Mouse (Mus musculus) G1E (cell line): Measurements from ENCODE around the gene Cpne9. TPM values are rescaled to one million over a fixed set of nuclear protein-coding genes. Genes with fewer than 3 reads are reported as not detected.

ENCODE experiments used
- ATAC-seq: 2 replicates; pipeline ENCODE4 v1.8.0; 2016; ENCODE audit warnings: mild to moderate bottlenecking; ENCODE audit not compliant: insufficient number of reproducible peaks, poor library complexity, low FRiP score, severe bottlenecking; ENCODE audit errors: extremely low read depth
- DNase-seq: peaks from one replicate; pipeline ENCODE4 v3.0.0; 2012; ENCODE audit warnings: low spot score
- H3K27me3 ChIP-seq: 2 replicates; pipeline ENCODE4 v1.6.1; 2012; ENCODE audit warnings: mild to moderate bottlenecking, low read length, inconsistent platforms; ENCODE audit not compliant: insufficient read depth
- H3K36me3 ChIP-seq: replicated peaks from 2 replicates; pipeline ENCODE3; 2012; ENCODE audit warnings: mild to moderate bottlenecking, inconsistent platforms
- H3K4me1 ChIP-seq: 2 replicates; pipeline ENCODE4 v1.6.1; 2012; ENCODE audit warnings: low read depth, low read length, inconsistent platforms, mixed read lengths; ENCODE audit not compliant: insufficient read depth
- H3K4me3 ChIP-seq: 2 replicates; pipeline ENCODE4 v1.5.1; 2012; ENCODE audit warnings: low read depth, mild to moderate bottlenecking, inconsistent platforms, low read length, moderate library complexity, mixed read lengths
- H3K9me3 ChIP-seq: replicated peaks from 2 replicates; pipeline ENCODE4 v1.6.1; 2012; ENCODE audit warnings: inconsistent platforms
- CTCF ChIP-seq: IDR thresholded peaks from 2 replicates; pipeline ENCODE4 v1.5.1; 2012; ENCODE audit warnings: low read depth, low read length, inconsistent platforms, mixed read lengths
- GATA1 ChIP-seq: IDR thresholded peaks from 2 replicates; pipeline ENCODE4 v1.6.1; 2012; ENCODE audit warnings: borderline replicate concordance, low read length, inconsistent platforms, mixed read lengths
- GATA2 ChIP-seq: IDR thresholded peaks from 2 replicates; pipeline ENCODE4 v1.6.1; 2012; ENCODE audit warnings: low read depth, low read length, inconsistent platforms, borderline replicate concordance
- POLR2AphosphoS5 ChIP-seq: IDR thresholded peaks from 2 replicates; pipeline ENCODE4 v1.6.1; 2012; ENCODE audit warnings: low read depth, low read length, inconsistent platforms; ENCODE audit not compliant: insufficient replicate concordance
- TAL1 ChIP-seq: conservative IDR thresholded peaks from 2 replicates; pipeline ENCODE4 v1.6.1; 2012; ENCODE audit warnings: low read depth, low read length, inconsistent platforms, mixed read lengths
- polyA plus RNA-seq: library from polyadenylated mRNA; stranded (reverse); fragments of >175 nt; gene quantifications from 2 replicates; pipeline ENCODE4 v1.2.3, GENCODE M21; 2012
- total RNA-seq, 2 experiments: library from RNA; stranded (forward) in 1 of 2; stranded (reverse) in 1 of 2; fragments of 200-1000 nt in 1 of 2; fragments of >200 nt in 1 of 2; fragmentation: Nextera tagmentation in 1 of 2; gene quantifications; 2 replicates each; pipeline ENCODE4 v1.2.3; 2014 to 2017

Cpne9 gene
- total and polyA plus RNA-seq, 3 experiments: 0.04 to 0.11 TPM; not detected in 1

DNA sequence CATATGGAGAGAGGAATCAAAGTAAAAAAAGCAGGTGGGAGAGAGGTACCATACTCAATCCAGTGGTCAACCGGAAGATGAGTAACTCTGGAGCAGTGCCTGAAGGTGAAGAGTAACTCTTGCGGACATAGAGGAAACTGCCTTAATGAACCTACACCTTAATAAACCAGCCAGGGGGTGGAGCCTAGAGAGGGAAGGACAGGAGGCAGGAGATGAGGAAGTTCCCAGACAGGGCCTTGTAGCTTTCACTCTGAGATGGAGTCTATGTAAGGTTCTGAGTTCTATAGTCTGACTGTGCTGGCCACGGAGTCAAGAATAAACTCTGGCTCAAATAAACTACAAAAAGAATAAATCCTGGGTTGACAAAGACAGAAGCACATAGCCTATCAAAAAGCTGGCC, 2.8 kb downstream of the Cpne9 start:
- no peak for ATAC-seq
- peaks cover 22% of the 10 kb centered on the region; the same call in 1 of the 2 replicates for H3K27me3 ChIP-seq

DNA sequence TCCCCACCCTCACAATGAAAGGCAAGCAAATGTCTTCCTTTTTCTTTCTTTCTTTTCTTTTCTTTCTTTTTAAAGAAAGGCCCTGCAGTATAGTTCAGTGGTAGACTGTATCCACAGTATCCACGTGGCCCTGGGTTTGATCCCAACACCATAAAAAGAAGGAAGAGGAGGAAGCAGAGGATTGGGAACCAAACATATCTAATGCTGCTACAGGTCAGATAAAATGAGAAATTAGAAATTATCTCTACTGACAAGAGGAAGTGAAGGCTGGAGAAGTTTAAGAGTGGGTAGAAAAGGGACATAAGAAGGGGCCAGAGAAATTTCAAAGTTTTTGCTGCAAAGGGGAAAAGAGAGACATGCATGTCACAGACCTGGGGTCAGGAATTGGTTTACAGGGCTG, 4.2 kb downstream of the Cpne9 start:
- DNase-seq (no peak), ATAC-seq (no peak)
- H3K4me3 ChIP-seq: no peak overlapping the region
- no peaks in the 10 kb centered on the region for H3K4me1 ChIP-seq
- H3K27me3 ChIP-seq: peaks cover 22% of the 10 kb centered on the region; the same call in 1 of the 2 replicates
- no peaks in the 10 kb centered on the region for H3K9me3 ChIP-seq
- no peak for TF ChIP-seq TAL1
- TF ChIP-seq CTCF: no peak
- no peak for TF ChIP-seq GATA1
- no peaks in the 10 kb centered on the region for H3K36me3 ChIP-seq

More for the DNA sequence above, 2.8 kb downstream of the Cpne9 start:
- Histone ChIP-seq H3K4me1 (no peaks in the 10 kb centered on the region), H3K4me3 (no peak overlapping the region), H3K9me3 (no peaks in the 10 kb centered on the region), H3K36me3 (peaks cover 8% of the 10 kb centered on the region)
- TF ChIP-seq CTCF: no peak
- TF ChIP-seq GATA1: no peak
- no peak for TF ChIP-seq GATA2
- TF ChIP-seq POLR2AphosphoS5: no peak
- TF ChIP-seq TAL1: no peak
- no peak for DNase-seq

GRCm38 (mm10) chr6:113287236-113287635, 5.1 kb downstream of the Cpne9 start:
- Histone ChIP-seq H3K9me3 (no peaks in the 10 kb centered on the region), H3K4me3 (no peak overlapping the region), H3K27me3 (peaks cover 24% of the 10 kb centered on the region; the same call in 1 of the 2 replicates), H3K36me3 (no peaks in the 10 kb centered on the region), H3K4me1 (no peaks in the 10 kb centered on the region)
- TF ChIP-seq CTCF (no peak), GATA2 (no peak), TAL1 (no peak), GATA1 (no peak), POLR2AphosphoS5 (no peak)
- ATAC-seq: no peak
- DNase-seq: no peak

- DNase-seq (no peak), ATAC-seq (no peak)
- no peaks in the 10 kb centered on the region for H3K36me3 ChIP-seq
- TF ChIP-seq GATA2: no peak
- no peak for TF ChIP-seq TAL1
- no peak for TF ChIP-seq POLR2AphosphoS5
- no peak for TF ChIP-seq GATA1
- TF ChIP-seq CTCF: no peak
- H3K4me3 ChIP-seq: no peak overlapping the region
- peaks cover 6% of the 10 kb centered on the region; the same call in 1 of the 2 replicates for H3K4me1 ChIP-seq
- H3K27me3 ChIP-seq: peaks cover 20% of the 10 kb centered on the region
- no peaks in the 10 kb centered on the region for H3K9me3 ChIP-seq
Measured at GRCm38 (mm10) chr6:113289346-113289745, 7.2 kb downstream of the Cpne9 start.

GRCm38 (mm10) chr6:113290346-113290745, 8.2 kb downstream of the Cpne9 start:
- H3K27me3 ChIP-seq: peaks cover 24% of the 10 kb centered on the region
- peaks cover 6% of the 10 kb centered on the region; the same call in 1 of the 2 replicates for H3K4me1 ChIP-seq
- no peak for DNase-seq
- no peak for ATAC-seq
- no peak overlapping the region for H3K4me3 ChIP-seq
- H3K36me3 ChIP-seq: no peaks in the 10 kb centered on the region
- no peak for TF ChIP-seq TAL1
- no peak for TF ChIP-seq GATA1
- no peak for TF ChIP-seq GATA2
- TF ChIP-seq POLR2AphosphoS5: no peak
- TF ChIP-seq CTCF: no peak
- H3K9me3 ChIP-seq: no peaks in the 10 kb centered on the region

GRCm38 (mm10) chr6:113292938-113293337, 10.8 kb downstream of the Cpne9 start:
- DNase-seq (no peak), ATAC-seq (no peak)
- no peaks in the 10 kb centered on the region for H3K9me3 ChIP-seq

GRCm38 (mm10) chr6:113296046-113296445, 13.9 kb downstream of the Cpne9 start:
- H3K4me3 ChIP-seq: no peak overlapping the region

More at GRCm38 (mm10) chr6:113292938-113293337, 10.8 kb downstream of the Cpne9 start:
- H3K27me3 ChIP-seq: peaks cover 12% of the 10 kb centered on the region
- TF ChIP-seq GATA1 (no peak), GATA2 (no peak), POLR2AphosphoS5 (no peak), TAL1 (no peak), CTCF (no peak)
- no peaks in the 10 kb centered on the region for H3K36me3 ChIP-seq
- H3K4me3 ChIP-seq: no peak overlapping the region
- H3K4me1 ChIP-seq: peaks cover 11% of the 10 kb centered on the region; the same call in 1 of the 2 replicates

More at GRCm38 (mm10) chr6:113296046-113296445, 13.9 kb downstream of the Cpne9 start:
- Histone ChIP-seq H3K27me3 (peaks cover 12% of the 10 kb centered on the region), H3K9me3 (no peaks in the 10 kb centered on the region), H3K4me1 (peaks cover 14% of the 10 kb centered on the region), H3K36me3 (no peaks in the 10 kb centered on the region)
- ATAC-seq (no peak), DNase-seq (no peak)
- no peak for TF ChIP-seq POLR2AphosphoS5
- TF ChIP-seq TAL1: no peak
- TF ChIP-seq GATA1: no peak
- no peak for TF ChIP-seq CTCF
